ENCODE assay signal across 31 mouse cellular contexts in the genomic region with DNA sequence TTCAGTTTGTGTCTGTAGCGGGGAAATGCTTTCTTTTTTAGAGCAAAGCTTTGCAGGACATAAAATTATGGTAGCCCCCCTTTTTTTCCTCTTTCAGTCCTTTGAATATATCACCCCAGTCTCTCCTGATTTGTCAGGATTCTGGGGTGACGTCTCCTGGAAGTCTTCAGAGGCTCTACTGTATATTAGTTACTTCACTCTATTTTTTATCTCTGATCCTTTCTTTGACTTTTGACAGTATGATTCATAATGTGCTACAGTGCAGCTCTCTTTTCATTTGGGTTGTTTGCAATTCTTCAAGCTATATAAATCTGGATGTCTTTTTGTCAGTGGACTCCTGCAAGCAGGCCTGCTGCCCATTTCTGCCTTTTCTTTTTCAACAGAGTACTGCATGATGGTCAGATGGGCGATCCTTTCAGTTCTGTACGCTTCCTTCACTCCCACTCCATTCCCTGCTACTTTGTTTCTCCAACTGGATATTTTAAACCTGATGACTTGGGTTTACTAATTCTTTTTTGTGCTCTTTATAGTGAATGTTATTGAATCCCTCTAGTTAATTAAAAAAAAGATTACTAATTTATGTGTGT. TPM values are rescaled to one million over a fixed set of nuclear protein-coding genes. Genes with fewer than 3 reads are reported as not detected.
A peak's percentile ranks its signal among the peaks of the same experiment; 100 is the strongest.
DNase-seq lines count a peak whose midpoint lies in the region; ATAC-seq and TF ChIP-seq lines count a peak whose summit lies in the region.
"Had no signal": no experiment of that assay in that cellular context is flagged by ENCODE, and none has a peak within 500 bp of the region (broad histone marks: within the 10 kb centered on the region; RNA-seq: fewer than 3 reads in every experiment).

No protein-coding gene starts in this region.

- intact Hi-C loops in left cerebral cortex, adult 2 months (cut with DNase I): loop anchor here (5.0 to 10.0 kb wide), 2 partner anchors 140 to 292 kb away; no protein-coding TSS in a partner anchor
- intact Hi-C loops in left cerebral cortex, postnatal 14 days (cut with DNase I): no loop called here

- ATAC-seq in heart, embryonic 13.5 days (ENCODE audit: extremely low read depth, insufficient number of reproducible peaks, low FRiP score, low TSS enrichment): no peak
- ATAC-seq in neural tube, embryonic 11.5 days (ENCODE audit: insufficient read depth, low FRiP score, low TSS enrichment): peak; percentile 45; the same call in 1 of the 2 replicates
- no peak for ATAC-seq in neural tube, embryonic 15.5 days (ENCODE audit: low FRiP score)
- ATAC-seq: forebrain, embryonic 13.5 days; intestine, postnatal 0 days; midbrain, embryonic 15.5 days; Patski had no signal

- DNase-seq in heart, postnatal 4 days: no peak
- no peak for DNase-seq in left cerebral cortex, adult 2 months (ENCODE audit: extremely low spot score in 1 of 2, low spot score in 2 of 2)
- no peak for DNase-seq in left cerebral cortex, postnatal 14 days (ENCODE audit: low spot score in 2 of 2)
- no peak for DNase-seq in neural tube, embryonic 11.5 days (ENCODE audit: low spot score)
- DNase-seq in thymus, postnatal 4 days: no peak
- DNase-seq: adrenal gland, postnatal 10 days; cerebellum, adult 11 months; cerebellum, adult 9-10 months; cerebellum, postnatal 36 days; gastrocnemius, postnatal 25 days; heart, adult 18-20 months; kidney, adult 9 months; kidney, postnatal 25 days; liver, embryonic 13.5 days; lung, adult 2 months; retina, postnatal 1 day; right cerebral cortex, postnatal 14 days; thymus, adult 18-20 months; thymus, postnatal 25 days had no signal

- no peaks in the 10 kb centered on the region for H3K27me3 ChIP-seq in heart, embryonic 13.5 days (replicated peaks)
- H3K27me3 ChIP-seq in neural tube, embryonic 11.5 days (ENCODE audit: control insufficient read depth, insufficient read depth, low read length): no peaks in the 10 kb centered on the region
- H3K27me3 ChIP-seq in neural tube, embryonic 15.5 days (replicated peaks): no peaks in the 10 kb centered on the region
- H3K27me3 ChIP-seq: forebrain, embryonic 13.5 days; limb, embryonic 15.5 days; liver, embryonic 13.5 days; midbrain, embryonic 15.5 days; Patski; stomach, embryonic 15.5 days had no signal

- H3K9ac ChIP-seq in heart, embryonic 13.5 days: no peak overlapping the region
- H3K9ac ChIP-seq in neural tube, embryonic 11.5 days (ENCODE audit: low read length): no peak overlapping the region
- no peak overlapping the region for H3K9ac ChIP-seq in neural tube, embryonic 15.5 days (replicated peaks)
- H3K9ac ChIP-seq: forebrain, embryonic 13.5 days; hindbrain, embryonic 14.5 days; limb, embryonic 15.5 days; liver, embryonic 13.5 days; midbrain, embryonic 15.5 days; stomach, embryonic 15.5 days had no signal

- TF ChIP-seq CTCF in left cerebral cortex, adult 2 months (IDR thresholded peaks at IDR 0.05): no peak

- H3K4me3 ChIP-seq in heart, embryonic 13.5 days: no peak overlapping the region
- no peak overlapping the region for H3K4me3 ChIP-seq in left cerebral cortex, adult 2 months
- no peak overlapping the region for H3K4me3 ChIP-seq in neural tube, embryonic 11.5 days (ENCODE audit: low read depth, low read length)
- no peak overlapping the region for H3K4me3 ChIP-seq in neural tube, embryonic 15.5 days (replicated peaks)
- H3K4me3 ChIP-seq: forebrain, embryonic 13.5 days; limb, embryonic 10.5 days; limb, embryonic 15.5 days; liver, embryonic 13.5 days; midbrain, embryonic 15.5 days; stomach, embryonic 15.5 days had no signal

- peak overlapping the region; percentile 46 for H3K4me2 ChIP-seq in heart, embryonic 13.5 days
- H3K4me2 ChIP-seq in neural tube, embryonic 11.5 days (ENCODE audit: low read depth): no peak overlapping the region
- H3K4me2 ChIP-seq in neural tube, embryonic 15.5 days: no peak overlapping the region
- H3K4me2 ChIP-seq: forebrain, embryonic 13.5 days; hindbrain, embryonic 14.5 days; limb, embryonic 15.5 days; liver, embryonic 13.5 days; midbrain, embryonic 15.5 days; stomach, embryonic 15.5 days had no signal

- peaks cover 13% of the 10 kb centered on the region for H3K4me1 ChIP-seq in heart, embryonic 13.5 days
- H3K4me1 ChIP-seq in neural tube, embryonic 11.5 days (ENCODE audit: control insufficient read depth, insufficient read depth, low read length): no peaks in the 10 kb centered on the region
- 0 out of 2 replicates have a peak, but pooled peaks cover 3% of the 10 kb centered on the region for H3K4me1 ChIP-seq in neural tube, embryonic 15.5 days
- H3K4me1 ChIP-seq: forebrain, embryonic 13.5 days; limb, embryonic 10.5 days; limb, embryonic 15.5 days; liver, embryonic 13.5 days; midbrain, embryonic 15.5 days; stomach, embryonic 15.5 days had no signal

- 0 out of 2 replicates have a peak overlapping the region, but pooled peaks have one; percentile 32 for H3K27ac ChIP-seq in heart, embryonic 13.5 days (replicated peaks)
- H3K27ac ChIP-seq in left cerebral cortex, adult 2 months: 0 out of 2 replicates have a peak overlapping the region, but pooled peaks have one; percentile 5
- no peak overlapping the region for H3K27ac ChIP-seq in neural tube, embryonic 11.5 days (ENCODE audit: low read depth, low read length)
- no peak overlapping the region for H3K27ac ChIP-seq in neural tube, embryonic 15.5 days (replicated peaks)
- H3K27ac ChIP-seq: forebrain, embryonic 13.5 days; hindbrain, embryonic 14.5 days; limb, embryonic 10.5 days; limb, embryonic 15.5 days; liver, embryonic 13.5 days; macrophage; midbrain, embryonic 15.5 days; stomach, embryonic 15.5 days had no signal

- WGBS in heart, embryonic 13.5 days: 59% methylated on average over 4 of the region's 4 CpGs
- 60% methylated on average over 4 of the region's 4 CpGs for WGBS in neural tube, embryonic 11.5 days
- WGBS in neural tube, embryonic 15.5 days: 28% methylated on average over 4 of the region's 4 CpGs

- H3K36me3 ChIP-seq in heart, embryonic 13.5 days: peaks cover 4% of the 10 kb centered on the region; the same call in 1 of the 2 replicates
- H3K36me3 ChIP-seq in neural tube, embryonic 11.5 days (ENCODE audit: control insufficient read depth, insufficient read depth, low read length): no peaks in the 10 kb centered on the region
- H3K36me3 ChIP-seq in neural tube, embryonic 15.5 days: no peaks in the 10 kb centered on the region
- H3K36me3 ChIP-seq: liver, embryonic 13.5 days; midbrain, embryonic 15.5 days; stomach, embryonic 15.5 days had no signal

- H3K9me3 ChIP-seq in heart, embryonic 13.5 days: no peaks in the 10 kb centered on the region
- no peaks in the 10 kb centered on the region for H3K9me3 ChIP-seq in neural tube, embryonic 11.5 days (ENCODE audit: control insufficient read depth, low read length)
- no peaks in the 10 kb centered on the region for H3K9me3 ChIP-seq in neural tube, embryonic 15.5 days (replicated peaks)
- H3K9me3 ChIP-seq: forebrain, embryonic 13.5 days; limb, embryonic 10.5 days; limb, embryonic 15.5 days; liver, embryonic 13.5 days; midbrain, embryonic 15.5 days; stomach, embryonic 15.5 days had no signal

RNA-seq across cellular contexts. Expression of a gene that starts 39.8 kb away (rescaled TPM):
- 6.6 and 6.9 TPM in 2 replicates for polyA plus RNA-seq in heart, embryonic 13.5 days (2015; fragmentation: Nextera tagmentation; extraction: Ambion mirVana)
- total RNA-seq in heart, postnatal 4 days (2021): 10 to 100 TPM; 16.2 to 17.2 TPM
- total RNA-seq in left cerebral cortex, adult 2 months (2021): 10 to 100 TPM in 1 of 2 experiments, 1 to 10 TPM in 1; 8.2 to 11.3 TPM
- total RNA-seq in left cerebral cortex, postnatal 14 days (2021): 1 to 10 TPM; 6.6 to 6.9 TPM
- 9.0 and 10.0 TPM in 2 replicates for polyA plus RNA-seq in neural tube, embryonic 11.5 days (2014; fragmentation: Nextera tagmentation; extraction: Ambion mirVana)
- polyA plus RNA-seq in neural tube, embryonic 15.5 days (2015; fragmentation: Nextera tagmentation; extraction: Ambion mirVana): 6.4 and 6.5 TPM in 2 replicates
- total RNA-seq: MEL had no signal

Comparison
In these comparisons a context has a peak if more than half of its experiments do, and no peak if none do; other contexts are left out.
1. H3K27ac ChIP-seq: peak in heart, embryonic 13.5 days (single experiment) and left cerebral cortex, adult 2 months (single experiment); none in neural tube, embryonic 11.5 days (single experiment) and neural tube, embryonic 15.5 days (single experiment).